Mouse (Mus musculus): ENCODE measurements around the gene Icam4.

The Icam4 gene

DNA sequence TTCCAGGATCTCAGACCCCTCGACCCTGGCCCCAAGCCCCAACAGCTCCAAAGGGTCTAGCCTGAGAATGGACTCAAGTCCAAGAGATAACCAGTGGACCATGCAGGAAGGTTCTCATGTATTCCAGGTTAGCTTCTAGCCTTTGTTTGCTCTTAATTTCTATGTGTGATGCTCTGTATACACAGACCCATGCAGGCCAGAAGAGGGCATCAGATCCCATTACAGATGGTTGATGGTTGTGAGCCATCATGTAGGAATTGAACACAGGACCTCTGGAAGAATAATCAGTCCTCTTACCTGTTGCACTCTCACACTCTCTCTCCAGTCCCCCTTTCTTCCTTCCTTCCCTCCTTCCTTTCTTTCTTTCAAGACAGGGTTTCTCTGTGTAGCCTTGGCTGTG, 16.8 kb upstream of the Icam4 start:
- no peak for DNase-seq

- no peak for DNase-seq
These were observed 14.2 kb upstream of the Icam4 start for GRCm38 (mm10) chr9:21014691-21015570.

GRCm38 (mm10) chr9:21015571-21016130, 13.5 kb upstream of the Icam4 start, which contains the start of gene Icam1:
Gene Icam1 (plus strand): TSS chr9:21015985.
- no peak for DNase-seq

GRCm38 (mm10) chr9:21016331-21017176, 12.6 kb upstream of the Icam4 start:
- DNase-seq = no peak

GRCm38 (mm10) chr9:21017177-21017575, 12.0 kb upstream of the Icam4 start:
- DNase-seq = no peak

DNA sequence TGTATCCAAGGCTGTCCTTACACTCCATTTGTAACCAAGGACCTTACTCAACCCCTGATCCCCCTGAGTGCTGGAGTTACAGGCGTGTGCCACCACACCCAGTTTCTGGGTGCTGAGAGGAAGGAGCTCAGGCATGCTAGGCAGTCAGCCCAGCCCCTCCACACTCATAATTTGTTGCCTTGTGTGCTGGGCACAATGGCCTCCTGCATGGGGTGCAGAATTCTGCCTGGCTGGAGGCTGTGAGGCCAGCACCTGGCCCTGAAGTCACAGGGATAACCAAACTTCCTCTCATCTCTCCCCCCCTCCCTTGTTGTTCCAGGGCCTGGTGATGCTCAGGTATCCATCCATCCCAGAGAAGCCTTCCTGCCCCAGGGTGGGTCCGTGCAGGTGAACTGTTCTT, 10.6 kb upstream of the Icam4 start:
- no peak for DNase-seq

GRCm38 (mm10) chr9:21021363-21021762, 7.8 kb upstream of the Icam4 start:
- no peak for DNase-seq

DNA sequence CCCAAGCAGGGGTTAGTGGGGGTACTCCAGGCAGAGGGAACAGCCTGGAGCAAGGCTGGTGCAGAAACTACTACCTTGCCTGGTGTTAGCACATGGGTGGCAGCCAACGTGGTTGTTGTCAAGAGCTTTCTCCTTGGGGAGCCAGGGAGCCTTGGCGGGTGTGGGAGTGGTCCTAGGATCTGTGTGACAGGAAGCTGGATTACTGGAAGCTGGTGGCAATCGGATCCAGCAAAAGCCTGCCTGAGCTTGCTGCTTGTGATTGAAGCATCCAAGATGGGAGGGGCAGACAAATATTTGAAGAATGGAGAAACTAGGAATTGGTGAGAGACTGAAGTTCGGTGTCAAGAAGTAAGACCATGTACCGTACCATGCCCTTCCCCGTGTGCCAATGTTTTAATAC, 6.9 kb upstream of the Icam4 start:
- DNase-seq = no peak

DNA sequence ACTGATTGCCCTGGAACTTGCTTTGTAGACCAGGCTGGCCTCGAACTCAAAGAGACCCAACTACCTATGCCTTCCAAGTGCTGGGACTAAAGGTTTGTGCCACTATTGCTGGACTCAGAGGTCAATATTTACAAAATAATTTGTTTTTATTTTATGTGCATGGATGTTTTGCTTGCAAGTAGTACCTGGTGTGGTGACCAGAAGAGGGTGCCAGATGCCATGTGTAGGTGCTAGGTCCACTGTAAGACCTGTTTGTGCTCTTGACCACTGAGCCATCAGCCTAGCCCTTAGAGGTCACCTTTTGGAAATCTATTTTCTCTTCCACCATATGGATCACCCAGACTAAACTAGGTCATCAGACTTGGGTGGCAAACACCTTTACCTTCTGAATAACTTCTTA, 6.4 kb upstream of the Icam4 start:
- DNase-seq = no peak

DNA sequence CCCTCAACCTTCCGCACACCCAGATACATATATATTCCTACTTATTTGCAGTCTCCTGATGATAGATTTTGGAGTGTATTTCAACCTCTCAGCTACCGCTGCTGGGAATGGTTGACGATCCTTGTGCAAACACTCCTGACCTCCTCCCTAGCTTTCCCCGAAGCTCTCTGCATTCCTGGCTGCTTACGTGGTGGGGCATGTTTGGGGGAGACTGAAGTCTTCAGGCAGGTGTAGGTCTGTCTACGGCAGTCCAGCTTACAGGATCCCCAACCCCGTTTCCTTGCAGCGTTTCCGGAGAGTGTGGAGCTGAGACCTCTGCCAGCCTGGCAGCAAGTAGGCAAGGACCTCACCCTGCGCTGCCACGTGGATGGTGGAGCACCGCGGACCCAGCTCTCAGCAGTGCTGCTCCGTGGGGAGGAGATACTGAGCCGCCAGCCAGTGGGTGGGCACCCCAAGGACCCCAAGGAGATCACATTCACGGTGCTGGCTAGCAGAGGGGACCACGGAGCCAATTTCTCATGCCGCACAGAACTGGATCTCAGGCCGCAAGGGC, 3.8 kb upstream of the Icam4 start:
- no peak for DNase-seq

GRCm38 (mm10) chr9:21026849-21027248, 2.3 kb upstream of the Icam4 start:
- DNase-seq = no peak

- DNase-seq = no peak
These were observed 1.3 kb upstream of the Icam4 start for GRCm38 (mm10) chr9:21027774-21028290.

GRCm38 (mm10) chr9:21028560-21029110, 538 bp upstream of the Icam4 start:
- no peak for DNase-seq

- no peak for DNase-seq
These were observed 955 bp downstream of the Icam4 start for GRCm38 (mm10) chr9:21030055-21030600.

GRCm38 (mm10) chr9:21030781-21031250, 1.6 kb downstream of the Icam4 start:
- peak; percentile 76 to 78 for DNase-seq

GRCm38 (mm10) chr9:21031251-21031895, 2.2 kb downstream of the Icam4 start:
- peak; percentile 15 to 27 for DNase-seq

DNA sequence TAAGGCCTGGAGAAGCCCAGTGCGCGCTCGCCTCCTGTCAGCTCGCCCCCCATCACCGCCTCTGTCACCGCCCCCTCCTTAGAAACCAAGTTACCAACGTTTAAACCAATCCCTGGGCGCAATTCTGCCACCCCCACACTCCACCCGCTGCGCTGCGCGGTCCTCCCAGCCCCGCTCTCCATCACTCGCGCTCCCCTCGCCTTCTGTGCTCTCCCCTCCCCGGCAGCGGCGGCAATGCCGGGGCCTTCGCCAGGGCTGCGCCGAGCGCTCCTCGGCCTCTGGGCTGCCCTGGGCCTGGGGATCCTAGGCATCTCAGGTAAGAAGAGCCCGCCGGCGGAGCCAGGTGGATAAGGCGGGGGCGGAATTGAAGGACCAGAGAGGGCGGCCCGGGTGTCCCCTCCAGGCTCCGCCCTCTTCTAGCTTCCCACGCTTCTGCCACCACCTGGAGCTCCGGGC, 2.8 kb downstream of the Icam4 start, which contains the start of gene Icam5:
Icam5 (plus strand) TSS at position 178 of the 456 bp plus-strand sequence.
- no peak for DNase-seq

- DNase-seq = no peak
These were observed 3.3 kb downstream of the Icam4 start for GRCm38 (mm10) chr9:21032491-21032890.

DNA sequence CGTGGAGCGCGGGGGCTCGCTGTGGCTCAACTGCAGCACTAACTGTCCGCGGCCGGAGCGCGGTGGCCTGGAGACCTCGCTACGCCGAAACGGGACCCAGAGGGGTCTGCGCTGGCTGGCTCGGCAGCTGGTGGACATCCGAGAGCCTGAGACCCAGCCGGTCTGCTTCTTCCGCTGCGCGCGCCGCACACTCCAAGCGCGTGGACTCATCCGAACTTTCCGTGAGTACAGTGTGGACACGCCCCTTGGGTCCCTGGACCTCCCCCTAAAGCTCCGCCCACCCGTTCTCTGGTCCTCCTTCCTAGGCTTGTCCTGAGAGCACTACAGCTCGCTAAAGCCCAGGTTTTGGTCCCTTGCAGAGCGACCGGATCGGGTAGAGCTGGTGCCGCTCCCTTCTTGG, 4.0 kb downstream of the Icam4 start:
- DNase-seq = no peak

GRCm38 (mm10) chr9:21034481-21035085, 5.4 kb downstream of the Icam4 start:
- DNase-seq = no peak

- no peak for DNase-seq
These were observed 6.4 kb downstream of the Icam4 start for GRCm38 (mm10) chr9:21035586-21035985.
